Mouse (Mus musculus) ovary, postnatal 10 days (tissue): ENCODE measurements around the gene Bank1.

Experiments used
- DNase-seq: peaks from one replicate; pipeline ENCODE4 v3.0.0; 2022; ENCODE audit warnings: low spot score

Gene Bank1

GRCm38 (mm10) chr3:136103339-136103738 lies 222.5 kb downstream of the Bank1 start:
- DNase-seq: no peak

DNA sequence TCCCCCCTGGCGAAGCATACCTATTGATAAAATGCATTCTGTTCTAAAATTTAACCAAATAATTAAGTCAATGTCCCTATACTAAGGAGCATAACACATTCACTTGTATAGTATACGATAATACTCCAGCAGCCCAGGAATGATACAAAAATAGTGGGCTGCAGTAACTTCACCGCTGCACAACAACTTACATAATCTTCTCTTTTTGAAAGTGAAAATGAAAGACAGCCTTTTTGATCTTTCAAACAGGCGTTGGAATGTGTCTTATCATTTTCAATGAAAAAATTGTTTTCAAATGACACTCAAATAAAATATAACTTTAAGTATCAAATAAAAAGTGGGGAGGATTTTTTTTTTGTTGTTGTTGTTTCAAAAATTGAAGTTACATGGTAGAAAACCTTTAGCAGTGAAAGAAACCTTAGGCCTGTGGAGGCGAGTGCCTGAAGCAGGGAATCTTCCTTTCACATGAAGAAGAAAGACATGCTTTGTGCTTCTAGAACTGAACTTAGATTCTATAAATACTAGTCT lies 224.8 kb downstream of the Bank1 start:
- no peak for DNase-seq

DNA sequence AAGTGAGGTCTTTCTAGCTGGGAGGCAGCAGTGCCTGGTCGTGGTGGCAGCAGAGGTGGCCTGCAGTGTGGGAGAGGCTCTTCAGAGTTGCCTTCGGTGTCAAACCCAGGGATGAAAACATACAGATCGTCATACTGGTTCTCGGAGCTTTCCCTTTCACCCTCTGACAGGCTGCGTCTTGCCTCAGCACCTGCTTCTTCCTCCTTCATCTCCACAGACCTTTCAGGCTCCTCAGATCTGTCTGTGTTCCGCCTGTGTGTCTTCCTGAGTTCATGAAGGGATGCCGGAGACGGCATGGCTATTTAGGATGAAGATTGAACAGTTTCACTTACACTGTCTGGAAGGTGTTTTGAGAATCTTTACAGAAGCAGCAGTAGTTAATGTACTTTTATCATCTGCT lies 225.6 kb downstream of the Bank1 start:
- no peak for DNase-seq

DNA sequence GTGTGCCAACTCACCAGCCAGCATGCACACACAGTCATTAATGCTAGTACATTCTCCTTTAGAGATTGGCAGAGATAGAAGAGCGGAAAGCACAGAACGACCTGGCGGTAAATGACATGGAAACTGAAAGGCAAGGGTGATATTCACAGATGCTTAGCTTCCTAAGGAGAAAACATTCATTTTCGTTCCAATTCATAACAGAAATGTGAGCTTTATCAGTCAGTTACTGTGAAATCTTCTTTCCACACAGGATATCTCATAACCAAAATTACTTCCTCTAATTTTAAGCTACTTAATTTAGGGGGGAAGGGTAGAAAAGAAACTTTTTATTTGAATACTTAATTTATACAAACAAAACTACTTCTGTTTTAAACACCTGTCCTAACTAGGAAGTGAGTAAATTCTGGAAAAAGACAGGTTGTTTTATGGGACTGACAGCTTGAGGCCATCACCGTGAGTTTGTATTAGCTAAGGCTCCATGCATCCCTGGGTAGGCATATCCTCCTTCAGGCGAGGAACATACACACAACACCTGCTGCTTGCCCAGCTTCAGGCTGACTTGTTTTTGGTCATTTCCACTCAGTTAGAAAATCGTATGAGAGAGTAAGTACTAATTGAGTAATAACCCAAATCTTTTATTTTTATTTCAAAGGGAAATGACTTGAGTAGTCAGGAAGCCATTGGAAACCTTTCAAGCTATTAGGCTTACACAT lies 238.8 kb downstream of the Bank1 start:
- no peak for DNase-seq

DNA sequence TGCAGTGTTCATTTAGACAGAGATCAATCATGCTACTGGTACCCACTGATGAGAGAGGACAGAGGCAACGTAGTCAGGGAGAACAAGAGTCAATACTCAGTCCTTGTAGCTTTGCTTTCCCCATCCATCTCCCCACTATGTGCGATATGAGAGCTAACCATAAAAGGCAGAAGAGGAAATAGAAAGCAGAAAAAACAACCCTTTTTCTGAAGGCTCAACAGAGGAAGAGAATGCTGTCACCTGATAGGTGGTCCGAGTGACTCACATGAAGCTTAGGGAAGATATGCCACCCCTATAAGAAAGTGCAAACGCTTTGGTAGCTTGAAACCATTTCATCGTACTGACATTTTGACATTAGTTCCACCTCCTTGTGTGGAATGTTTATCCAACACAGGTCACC lies 239.4 kb downstream of the Bank1 start:
- DNase-seq: no peak

DNA sequence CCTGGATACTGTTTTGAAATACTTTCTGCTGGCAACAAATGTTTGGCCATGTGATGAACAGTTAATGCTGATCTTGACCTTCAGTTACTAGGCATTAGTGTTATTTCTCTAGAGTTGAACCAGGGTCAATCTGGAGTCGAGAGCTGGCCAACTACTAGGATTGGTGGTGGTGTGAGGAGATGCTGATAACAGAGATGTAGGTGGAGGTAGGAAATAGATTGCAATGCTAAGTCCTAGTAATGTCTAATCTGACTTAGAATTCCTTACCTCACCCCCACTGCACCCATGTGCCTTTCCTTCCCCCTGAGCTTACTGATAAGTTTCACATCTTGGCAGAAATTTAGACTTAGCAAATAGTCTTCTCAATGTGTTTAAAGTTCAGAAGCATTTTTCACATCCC lies 240.8 kb downstream of the Bank1 start:
- DNase-seq: no peak

GRCm38 (mm10) chr3:136084066-136084465 lies 241.8 kb downstream of the Bank1 start:
- DNase-seq: no peak

DNA sequence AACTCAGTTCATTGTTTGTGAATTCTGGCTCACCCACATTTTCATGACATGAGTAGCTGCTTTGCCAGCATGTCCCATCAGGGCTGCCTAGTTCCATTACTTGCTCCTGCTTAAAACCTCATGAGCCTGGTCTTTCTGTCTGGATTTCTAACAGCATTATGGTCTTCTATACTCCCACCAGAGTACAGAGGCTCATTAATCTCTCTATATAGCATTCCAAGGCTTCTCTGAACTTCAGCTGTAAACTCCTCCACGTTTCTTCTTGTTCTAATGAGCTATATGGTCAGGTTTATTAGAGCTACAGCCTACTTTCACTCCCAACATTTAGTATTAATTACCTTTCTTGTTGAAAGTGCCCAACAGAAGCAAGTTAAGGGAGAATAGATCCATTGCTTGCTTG lies 244.6 kb downstream of the Bank1 start:
- no peak for DNase-seq

DNA sequence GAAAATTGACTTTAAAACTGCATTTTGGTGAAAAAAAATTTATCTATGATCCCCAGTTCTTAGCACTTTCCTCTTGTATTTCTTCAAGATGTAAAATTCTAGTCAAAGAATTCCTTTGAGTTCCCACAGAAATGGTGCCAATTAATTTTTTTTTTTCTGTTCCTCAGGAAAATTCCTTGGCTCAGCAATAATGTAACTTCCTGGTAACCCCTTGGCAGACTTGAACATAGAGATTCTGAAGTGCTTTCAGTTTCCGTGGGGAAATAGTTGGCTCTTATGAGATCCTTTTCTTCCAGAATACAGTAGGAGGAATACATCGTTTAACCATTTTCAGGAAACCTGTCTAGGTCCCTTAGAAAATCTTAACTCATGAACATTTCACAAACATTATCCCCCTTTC lies 247.3 kb downstream of the Bank1 start:
- DNase-seq: no peak

DNA sequence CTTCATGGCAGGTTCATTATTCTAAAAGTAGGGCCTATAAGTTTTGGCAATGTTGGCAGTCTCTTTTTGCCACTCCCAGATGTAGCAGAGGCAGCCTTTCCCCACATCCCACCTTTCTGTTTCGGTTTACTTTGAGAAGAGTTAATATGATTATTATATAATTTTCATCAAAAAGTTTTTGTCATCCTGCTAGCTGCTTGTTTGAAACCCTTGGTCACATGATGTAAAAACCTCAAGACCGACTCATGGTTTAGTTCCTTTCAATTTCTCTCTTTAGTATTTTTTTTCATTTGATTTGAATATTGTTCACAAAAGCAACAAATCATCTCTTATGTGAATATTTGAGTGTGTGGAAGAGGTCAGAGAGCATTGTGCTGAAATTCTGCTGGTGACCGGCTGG lies 255.5 kb downstream of the Bank1 start:
- DNase-seq: no peak

DNA sequence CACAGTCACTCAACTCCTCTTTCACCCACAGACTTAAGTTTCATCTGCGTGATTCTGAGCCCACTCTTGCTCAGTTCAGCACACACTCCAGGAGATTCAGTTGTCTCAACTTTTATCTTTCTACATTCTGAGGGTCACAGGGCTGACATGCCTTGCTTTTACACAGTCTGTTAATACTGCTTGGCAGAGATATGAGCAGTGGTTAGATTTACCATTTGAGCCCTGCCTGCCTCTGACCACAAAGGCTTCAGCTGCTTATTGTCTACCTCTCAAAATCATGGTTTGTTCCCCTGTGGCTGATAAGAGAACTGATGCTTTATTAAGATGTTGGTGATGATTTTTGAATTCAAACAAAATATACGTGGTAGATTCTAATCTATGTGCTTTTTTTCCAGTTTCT lies 264.0 kb downstream of the Bank1 start:
- no peak for DNase-seq

DNA sequence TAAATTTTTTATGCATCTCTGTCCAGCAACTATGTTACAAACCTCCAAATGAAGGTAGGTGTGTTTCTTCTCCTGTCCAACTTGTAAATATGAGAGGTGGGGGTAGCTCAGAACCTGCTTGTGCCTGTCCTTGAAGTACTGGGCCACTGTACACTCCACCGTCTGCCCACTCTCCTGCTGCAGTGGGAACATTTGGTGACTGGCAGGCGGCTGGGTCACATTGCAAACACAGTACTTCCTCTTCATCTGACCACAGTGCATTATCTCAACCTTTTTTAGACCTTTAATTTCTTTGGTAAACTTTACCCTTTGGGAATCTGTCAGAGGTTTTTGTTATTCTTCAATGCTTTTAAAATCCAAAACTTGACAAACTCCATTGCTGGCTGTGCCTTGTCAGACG lies 275.2 kb downstream of the Bank1 start:
- DNase-seq: no peak

GRCm38 (mm10) chr3:136050215-136050614 lies 275.7 kb downstream of the Bank1 start:
- no peak for DNase-seq

DNA sequence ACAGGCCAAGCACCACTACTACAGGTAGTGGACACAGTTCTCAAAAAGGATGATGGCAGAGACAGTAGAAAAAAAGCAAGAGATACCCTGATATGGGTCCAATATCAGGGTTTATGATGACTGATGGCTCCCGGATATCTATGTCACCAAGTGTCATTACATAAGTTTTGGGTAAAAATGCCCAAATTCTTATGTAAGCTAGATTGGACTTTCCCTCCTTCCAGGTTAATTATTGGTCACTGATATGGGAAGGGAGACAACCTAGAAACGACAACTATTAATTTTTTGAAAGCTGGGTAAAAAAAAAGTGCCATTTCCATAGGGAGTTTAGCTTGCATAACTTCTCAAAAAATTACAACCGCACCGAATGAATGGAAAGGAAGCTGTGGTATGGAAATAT lies 277.8 kb downstream of the Bank1 start:
- no peak for DNase-seq

DNA sequence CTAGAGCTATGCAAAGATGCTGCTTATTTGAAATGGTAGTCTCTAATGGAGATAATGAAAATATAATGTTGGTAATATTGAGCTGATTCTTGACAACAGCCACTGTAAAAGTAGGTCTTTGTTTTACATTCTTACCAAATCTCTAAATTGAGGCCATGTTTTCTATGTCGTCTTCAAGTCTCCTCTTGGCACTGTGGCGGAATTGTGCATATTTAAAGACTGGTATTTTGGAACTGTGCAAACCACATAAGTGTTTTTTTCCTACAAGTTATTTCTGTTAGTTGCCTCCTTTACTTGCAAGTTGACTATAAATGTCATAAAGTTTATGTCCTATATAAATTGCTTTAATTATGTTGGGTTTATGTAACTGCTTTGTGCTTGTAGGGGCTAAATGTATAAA lies 280.5 kb downstream of the Bank1 start:
- no peak for DNase-seq

DNA sequence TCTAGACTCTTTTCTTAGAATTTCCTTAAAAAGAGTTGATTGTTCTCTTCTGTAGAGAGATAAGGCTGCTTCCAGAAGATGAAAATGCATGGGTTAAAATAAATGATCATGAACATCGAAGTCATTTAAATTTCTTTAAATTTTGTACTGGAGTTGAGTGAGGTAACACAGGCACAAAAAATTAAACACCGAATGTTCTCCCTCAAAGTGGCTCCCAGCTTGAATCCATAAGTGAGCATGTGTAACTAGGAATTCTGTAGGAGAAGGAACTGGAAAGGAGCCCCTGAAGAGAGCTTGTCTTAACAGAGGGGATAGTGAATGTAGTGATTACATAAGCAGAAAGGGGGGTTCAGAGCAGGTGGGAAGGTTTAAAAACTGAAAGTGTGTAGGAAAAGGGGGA lies 285.8 kb downstream of the Bank1 start:
- no peak for DNase-seq

GRCm38 (mm10) chr3:136039446-136039845 lies 286.4 kb downstream of the Bank1 start:
- no peak for DNase-seq

DNA sequence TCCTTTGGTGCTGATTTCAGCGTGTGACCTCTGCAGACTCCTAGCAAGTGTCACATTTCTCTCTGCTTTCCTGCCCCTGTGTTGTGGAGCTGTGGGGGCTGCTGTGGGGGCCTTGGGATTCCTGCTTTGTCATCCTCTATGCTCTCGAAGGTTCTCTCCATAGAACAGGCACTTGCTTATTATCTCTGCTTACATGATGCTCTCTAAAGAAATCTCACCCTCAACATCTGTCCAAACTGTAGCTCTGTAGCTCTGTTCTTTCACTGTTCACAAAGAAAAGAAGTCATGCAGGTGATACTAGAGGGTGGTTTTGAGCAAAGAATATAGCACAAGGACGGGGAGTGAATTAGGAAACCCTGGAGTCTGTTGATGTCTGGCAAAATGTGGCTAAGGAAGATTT lies 288.6 kb downstream of the Bank1 start:
- no peak for DNase-seq

- no peak for DNase-seq
Measured at GRCm38 (mm10) chr3:136035784-136036183, 290.1 kb downstream of the Bank1 start.

- DNase-seq: no peak
Measured at GRCm38 (mm10) chr3:136024876-136025275, 301.0 kb downstream of the Bank1 start.

DNA sequence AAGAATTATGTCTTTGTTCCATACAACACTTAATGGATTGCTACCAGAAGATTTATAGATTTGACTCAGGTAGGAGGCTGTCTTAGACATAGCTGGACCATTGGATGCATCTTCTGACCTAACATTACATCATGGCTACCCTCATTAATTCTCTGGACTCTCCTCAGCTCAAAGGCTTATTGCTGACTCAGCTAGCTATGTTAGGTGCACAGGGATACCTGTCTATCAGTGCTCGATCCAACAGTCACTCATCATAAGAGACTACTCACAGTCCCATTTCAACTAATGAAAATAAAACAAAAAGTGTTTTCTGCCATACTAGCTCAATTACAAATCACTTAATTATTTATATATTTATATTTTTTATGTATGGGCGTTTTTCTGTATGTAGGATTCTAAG lies 308.3 kb downstream of the Bank1 start:
- no peak for DNase-seq

DNA sequence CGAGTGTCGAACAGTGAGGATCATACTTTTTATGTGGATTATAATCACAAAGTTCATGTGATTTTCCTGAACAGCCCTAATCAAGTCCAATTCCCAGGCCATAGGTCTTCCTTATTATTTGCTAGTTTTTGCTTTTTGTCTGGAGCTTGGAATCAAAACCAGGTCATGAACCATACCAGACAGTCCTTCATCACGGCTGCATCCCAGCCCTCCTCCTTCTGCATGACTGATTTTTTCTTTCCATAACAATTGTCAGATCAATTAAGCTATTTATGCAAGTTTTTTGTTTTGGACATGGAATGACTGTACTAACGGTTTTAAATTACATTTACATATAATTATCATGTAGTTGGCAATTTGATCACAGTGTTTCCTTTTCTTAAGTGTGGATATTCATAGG lies 315.2 kb downstream of the Bank1 start:
- DNase-seq: no peak

- DNase-seq: no peak
Measured at GRCm38 (mm10) chr3:136007846-136008245, 318.0 kb downstream of the Bank1 start.

- no peak for DNase-seq
Measured at GRCm38 (mm10) chr3:136007081-136007828, 318.6 kb downstream of the Bank1 start.
